Mouse (Mus musculus): ENCODE results near the gene Hspb2. TPM values are rescaled to one million over a fixed set of nuclear protein-coding genes. Genes with fewer than 3 reads are reported as not detected.
A peak's percentile ranks its signal among the peaks of the same experiment; 100 is the strongest.

Hspb2 gene
- polyA plus RNA-seq, 2 experiments from 2014 or later, result 1.3 TPM; not detected in 1

DNA sequence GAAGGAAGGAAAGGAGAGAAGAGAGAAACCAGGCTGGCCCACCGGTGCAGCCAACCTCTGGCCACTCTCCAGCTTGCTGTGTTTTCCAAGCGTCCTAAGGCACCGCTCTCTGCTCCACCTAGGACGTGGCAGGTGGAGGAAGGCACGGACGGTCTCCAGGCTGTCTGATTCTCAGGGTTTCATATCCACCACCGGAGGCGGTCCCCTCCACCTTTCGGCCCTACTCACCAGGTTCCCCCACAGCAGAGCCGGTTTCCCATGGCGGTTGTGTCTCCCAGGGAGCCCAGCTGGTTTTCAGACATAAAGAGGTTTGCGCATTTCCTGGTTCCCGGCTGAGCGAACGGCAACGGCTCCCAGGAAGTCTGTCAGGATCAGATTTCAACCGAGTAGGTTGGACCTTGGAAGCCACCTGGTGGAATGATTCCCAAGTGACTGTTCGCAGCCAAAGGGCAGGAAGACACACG lies 5.9 kb downstream of the Hspb2 start, which contains the start of gene 2310030G06Rik:
TSS of gene 2310030G06Rik (minus strand) at position 323 of the 464 bp plus-strand sequence.
- no peak for ATAC-seq

DNA sequence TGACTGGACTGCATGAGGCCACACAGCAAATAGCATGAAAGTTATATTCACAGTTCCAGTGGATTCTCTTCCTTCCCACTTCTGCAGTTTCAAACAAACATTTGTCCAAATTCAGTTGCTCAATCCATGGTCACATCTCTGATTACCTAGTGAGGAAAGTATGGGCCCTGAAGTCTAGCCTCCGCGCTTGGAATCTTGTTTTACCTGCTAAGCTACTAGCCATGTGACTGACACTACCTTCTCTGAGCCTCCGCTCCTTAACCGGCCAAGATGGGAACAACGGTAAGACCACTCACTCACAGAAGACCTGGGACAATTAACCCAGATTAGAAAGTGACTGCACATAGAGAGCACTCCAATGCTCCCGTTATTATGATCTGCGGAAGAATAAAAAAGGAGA lies 6.3 kb downstream of the Hspb2 start:
- ATAC-seq, result no peak

- ATAC-seq, result no peak
Measured at GRCm38 (mm10) chr9:50742744-50743143, 9.4 kb downstream of the Hspb2 start.

DNA sequence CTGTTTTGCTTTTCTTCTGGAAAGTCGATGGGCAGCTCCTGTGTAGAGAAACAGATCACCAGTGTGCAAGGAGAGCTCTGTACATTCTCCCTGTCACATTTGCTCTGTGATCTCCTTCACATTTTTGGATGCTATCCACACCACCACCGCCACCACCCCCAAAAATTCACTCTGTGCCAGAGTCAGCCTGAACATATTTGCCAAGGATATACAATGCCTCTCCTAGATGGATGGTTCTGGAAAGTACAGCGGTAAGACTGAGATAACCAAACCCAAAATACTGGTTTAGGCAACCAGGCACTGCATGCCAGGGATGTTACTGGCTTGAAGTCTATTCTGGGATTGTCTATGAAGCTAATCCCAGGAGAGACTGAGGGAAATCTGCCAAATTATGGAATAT lies 9.9 kb downstream of the Hspb2 start:
- ATAC-seq, result no peak

- no peak for ATAC-seq
Measured at GRCm38 (mm10) chr9:50740867-50741784, 11.0 kb downstream of the Hspb2 start.

GRCm38 (mm10) chr9:50738914-50739870 lies 13.0 kb downstream of the Hspb2 start, which contains the start of gene Dixdc1:
Gene Dixdc1 (minus strand): TSS chr9:50739517.
- peak; percentile 89 for ATAC-seq

GRCm38 (mm10) chr9:50734989-50735388 lies 17.2 kb downstream of the Hspb2 start:
- ATAC-seq, result no peak

DNA sequence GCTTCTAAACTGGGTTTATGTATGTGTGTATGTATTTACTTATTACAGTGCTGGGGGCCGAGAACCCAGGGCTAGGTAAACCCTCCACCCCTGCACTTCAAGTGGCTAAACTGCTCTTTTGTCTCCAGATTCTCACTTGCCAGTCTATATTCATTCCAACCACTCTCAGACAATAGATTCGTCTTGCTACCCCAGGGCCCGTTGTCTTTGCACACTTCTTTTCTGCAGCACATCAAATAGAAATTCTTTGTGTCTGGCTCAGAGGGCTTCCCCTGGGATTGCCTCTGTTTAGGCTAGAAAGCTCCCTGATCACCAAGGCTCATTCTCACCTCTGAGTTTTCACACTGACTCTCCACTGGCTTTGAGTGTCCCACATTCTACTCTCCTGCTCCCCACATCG lies 19.6 kb downstream of the Hspb2 start:
- no peak for ATAC-seq

GRCm38 (mm10) chr9:50729600-50729999 lies 22.6 kb downstream of the Hspb2 start:
- ATAC-seq, result no peak

DNA sequence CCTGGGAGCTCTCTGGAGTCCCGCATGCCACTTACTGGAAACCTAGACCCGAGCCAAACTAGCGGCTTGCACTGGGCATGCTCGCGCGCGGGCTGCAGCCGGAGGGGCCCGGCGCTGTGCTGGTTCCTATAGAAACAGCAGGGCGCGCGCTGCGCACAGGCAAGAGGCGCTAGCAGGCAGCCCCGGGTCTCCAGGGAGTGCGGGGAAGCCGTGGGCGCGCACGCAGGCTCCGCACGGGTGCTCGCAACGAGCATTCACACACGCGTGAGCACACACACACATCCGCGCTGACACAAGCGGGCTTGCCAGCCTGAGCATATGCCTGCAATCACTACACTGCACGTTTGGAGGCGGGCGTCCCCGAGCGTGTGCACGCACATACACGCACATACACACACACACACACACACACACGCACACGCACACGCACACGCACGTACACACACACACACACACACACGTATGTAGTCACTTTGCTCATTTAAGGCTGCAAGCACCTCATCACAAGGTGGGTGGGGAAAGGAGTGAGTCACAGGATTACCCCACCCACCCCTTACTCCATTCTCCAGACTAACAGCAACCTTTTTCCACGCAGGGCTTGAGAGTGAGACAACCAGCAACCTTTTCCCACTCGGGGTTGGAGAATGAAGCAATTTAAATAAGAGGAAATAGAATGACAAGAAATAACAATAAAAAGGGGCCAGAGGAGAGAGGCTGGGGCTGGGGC lies 24.1 kb downstream of the Hspb2 start:
- peak; percentile 43 for ATAC-seq

GRCm38 (mm10) chr9:50727171-50727924 lies 24.8 kb downstream of the Hspb2 start:
- no peak for ATAC-seq

DNA sequence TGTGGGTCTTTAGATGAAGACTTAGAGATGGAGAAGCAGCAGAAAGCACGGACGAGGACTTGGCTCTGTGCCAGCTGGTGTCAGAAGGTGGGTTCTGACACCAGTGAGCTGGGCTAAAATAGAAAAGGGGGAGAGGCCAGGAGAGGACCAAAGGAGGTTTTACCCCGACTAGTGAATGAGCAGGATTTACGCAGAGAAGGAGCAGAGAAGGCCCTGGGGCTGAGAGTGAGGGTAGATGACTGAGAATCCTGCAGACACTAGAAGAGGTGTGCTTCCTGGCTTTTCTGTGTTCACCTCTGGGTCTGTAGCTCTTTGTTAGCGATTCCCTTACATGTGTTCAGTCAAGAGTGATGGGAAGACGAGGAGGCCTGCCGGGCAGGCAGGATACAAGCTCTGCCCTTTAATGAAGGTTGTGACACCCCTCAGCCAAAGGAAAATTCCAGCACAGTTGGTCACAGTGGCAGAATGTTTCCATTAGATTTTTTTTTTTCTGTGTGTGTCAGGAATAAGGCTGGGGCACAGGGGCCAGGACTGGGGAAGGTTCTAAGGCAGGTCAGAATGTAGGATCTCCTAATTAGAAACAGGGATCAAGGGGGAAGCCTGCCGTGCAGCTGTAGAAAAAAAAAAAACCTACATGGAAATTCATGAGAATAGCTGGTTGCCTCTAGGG lies 26.1 kb downstream of the Hspb2 start:
- ATAC-seq, result no peak

DNA sequence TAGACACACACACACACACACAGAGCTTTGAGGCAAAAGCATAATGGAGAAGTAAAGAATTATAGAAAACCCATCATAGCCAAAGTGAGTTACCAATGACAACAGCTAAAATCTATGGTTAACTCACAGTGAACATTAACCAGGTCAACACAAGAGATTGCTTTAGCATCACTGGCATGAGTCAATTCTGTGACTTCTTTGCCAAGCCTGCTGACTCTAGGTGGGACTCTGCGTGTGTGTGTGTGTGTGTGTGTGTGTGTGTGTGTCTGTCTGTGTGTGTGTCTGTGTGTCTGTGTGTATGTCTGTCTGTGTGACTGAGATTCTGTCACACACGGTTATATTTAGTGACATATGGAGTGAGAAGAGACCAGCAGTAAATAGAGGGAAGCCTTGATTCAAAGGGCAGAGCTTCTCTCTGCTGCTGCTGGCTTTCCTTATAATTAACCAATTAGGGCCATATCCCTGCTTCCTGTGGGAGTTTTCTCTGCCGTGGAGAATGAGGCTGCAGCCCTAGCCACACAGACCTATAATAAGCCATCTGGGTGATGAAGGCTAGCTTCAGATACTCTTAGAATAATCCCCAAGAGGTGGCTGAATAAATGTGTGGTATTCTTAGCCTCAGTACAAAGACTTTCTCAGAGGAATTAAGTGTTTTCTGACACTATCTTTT lies 27.4 kb downstream of the Hspb2 start:
- ATAC-seq, result no peak

- no peak for ATAC-seq
Measured at GRCm38 (mm10) chr9:50724147-50724546, 28.0 kb downstream of the Hspb2 start.

GRCm38 (mm10) chr9:50723406-50723805 lies 28.7 kb downstream of the Hspb2 start:
- no peak for ATAC-seq

DNA sequence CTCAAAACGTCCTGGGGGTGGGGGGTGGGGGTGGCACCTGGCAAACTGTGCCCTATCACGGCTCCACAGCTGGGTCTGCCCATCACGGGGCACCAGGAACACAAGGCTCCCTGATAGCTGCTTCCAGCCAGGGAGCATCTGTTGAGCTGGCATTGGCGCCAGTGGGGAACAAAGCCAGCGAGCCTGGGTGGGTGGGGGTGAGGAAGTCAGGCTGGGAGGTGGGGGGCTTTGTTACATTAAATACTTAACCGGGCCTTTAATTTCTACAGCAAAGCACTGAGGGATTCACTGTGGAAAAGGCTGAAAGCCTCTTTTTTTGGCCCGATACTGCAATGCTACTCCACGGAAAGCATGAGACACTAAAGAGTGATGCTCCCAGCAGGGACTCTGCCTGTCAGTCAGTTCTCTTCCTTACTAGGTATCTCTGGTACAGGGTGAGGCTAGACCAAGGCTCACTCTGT lies 29.7 kb downstream of the Hspb2 start:
- ATAC-seq, result no peak

- no peak for ATAC-seq
Measured at GRCm38 (mm10) chr9:50721061-50721460, 31.1 kb downstream of the Hspb2 start.

DNA sequence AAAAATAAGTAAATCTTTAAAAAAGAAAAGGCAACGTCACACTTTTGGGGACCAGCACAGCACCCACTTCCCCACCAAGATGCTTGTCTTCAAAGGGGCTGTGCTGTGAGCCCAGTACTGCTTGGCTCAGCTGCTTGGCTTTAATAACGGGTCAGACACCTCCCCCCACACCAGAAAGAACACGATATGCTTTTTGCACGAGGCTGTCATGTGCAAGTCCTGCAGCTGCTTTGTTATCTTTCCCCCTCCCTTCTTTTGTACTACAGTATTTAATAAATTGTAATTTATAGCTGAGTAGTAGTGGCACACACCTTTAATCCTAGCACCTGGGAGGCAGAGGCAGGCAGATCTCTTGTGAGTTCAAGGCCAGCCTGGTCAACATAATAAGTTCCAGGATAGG lies 33.3 kb downstream of the Hspb2 start:
- ATAC-seq, result no peak

- ATAC-seq, result no peak
Measured at GRCm38 (mm10) chr9:50714188-50714587, 38.0 kb downstream of the Hspb2 start.

DNA sequence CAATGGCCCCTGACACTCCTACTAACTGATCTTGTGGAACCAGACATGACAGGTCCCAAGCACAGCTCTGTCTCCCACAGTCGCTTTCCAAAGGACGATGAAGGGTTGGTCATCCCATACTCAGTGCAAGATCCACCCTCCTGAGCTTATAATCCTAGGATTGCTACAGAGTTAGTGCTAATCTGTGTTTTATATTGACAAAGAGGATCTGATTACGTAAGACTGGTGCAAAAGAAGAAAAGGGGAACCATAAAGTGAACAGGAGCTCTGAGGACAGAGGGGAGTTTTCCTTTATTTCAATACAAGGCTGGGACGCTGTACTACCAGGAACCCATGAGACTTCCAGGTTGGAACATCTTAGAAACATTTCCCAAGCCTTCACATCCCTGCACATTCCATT lies 40.8 kb downstream of the Hspb2 start:
- no peak for ATAC-seq
